Mouse (Mus musculus) liver, adult (tissue): ENCODE results near the gene Mapk10.

Experiments
- GATA4 ChIP-seq: IDR thresholded peaks from 2 replicates; pipeline ENCODE4 v1.6.1; 2014; ENCODE audit warnings: mild to moderate bottlenecking, low read length; ENCODE audit not compliant: insufficient replicate concordance

The Mapk10 gene

GRCm38 (mm10) chr5:103211101-103211848 lies at the start of gene Mapk10:
Gene Mapk10, minus strand, starts transcription at chr5:103211334.
- TF ChIP-seq GATA4: no peak

GRCm38 (mm10) chr5:103256144-103256543 lies 45.0 kb upstream of the Mapk10 start:
- TF ChIP-seq GATA4: no peak

GRCm38 (mm10) chr5:103242430-103242829 lies 31.3 kb upstream of the Mapk10 start:
- TF ChIP-seq GATA4: no peak

DNA sequence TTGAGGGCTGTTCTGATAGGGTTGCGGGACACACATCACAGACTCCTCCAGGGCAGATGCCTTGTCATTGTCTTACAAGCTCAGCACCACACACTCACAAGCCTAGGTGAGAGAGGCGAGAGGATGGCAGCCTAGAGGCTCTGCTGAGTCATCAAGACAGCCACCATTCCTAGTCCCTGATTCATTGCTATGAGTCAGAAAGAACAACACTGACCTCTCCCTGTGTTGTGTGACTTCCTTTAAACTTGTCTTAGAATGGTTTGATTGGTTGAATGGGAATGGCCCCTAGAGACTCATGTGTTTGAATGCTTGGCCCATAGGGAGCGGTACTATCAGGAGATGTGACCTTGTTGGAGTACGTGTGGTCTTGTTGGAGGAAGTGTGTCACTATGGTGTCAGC lies 20.7 kb upstream of the Mapk10 start:
- TF ChIP-seq GATA4: no peak

GRCm38 (mm10) chr5:103230334-103230733 lies 19.2 kb upstream of the Mapk10 start:
- no peak for TF ChIP-seq GATA4

- TF ChIP-seq GATA4: no peak
Measured at GRCm38 (mm10) chr5:103229321-103229720, 18.2 kb upstream of the Mapk10 start.

DNA sequence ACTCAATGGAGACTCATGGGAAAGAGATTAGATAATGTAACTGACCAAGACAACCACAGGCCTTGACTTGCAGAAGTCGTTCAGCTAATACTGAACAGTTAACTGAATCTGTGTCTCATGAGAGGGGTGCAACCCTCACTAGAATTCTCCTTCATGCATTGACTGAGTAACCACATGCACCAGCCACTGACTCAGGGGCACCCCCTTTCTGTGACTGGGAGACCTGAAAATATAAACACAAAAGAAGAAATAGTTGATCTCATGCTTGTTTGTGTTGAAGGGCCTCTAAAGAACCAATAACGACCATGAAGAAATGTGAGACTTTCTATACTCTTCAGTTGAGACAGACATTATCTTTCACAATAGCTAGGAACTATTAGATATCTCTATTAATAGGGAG lies 10.9 kb upstream of the Mapk10 start:
- TF ChIP-seq GATA4: no peak

DNA sequence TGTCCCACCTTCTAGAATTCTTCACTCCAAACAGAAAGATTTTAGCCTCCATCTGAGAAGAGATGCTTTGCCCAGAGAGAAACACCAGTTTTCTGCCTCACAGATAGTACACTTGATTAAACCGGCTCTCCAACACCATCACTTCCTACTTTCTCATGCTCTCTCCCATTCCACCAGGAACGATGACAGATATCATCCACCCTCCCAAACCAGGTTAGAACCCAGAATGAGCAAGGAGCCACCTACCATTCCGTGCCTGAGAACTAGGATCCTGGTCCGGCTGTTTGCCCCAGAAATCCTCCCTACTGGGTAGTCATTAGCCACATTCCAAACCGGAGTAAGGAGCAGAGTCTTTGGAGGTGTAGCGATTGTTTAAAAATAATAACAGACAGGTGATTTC lies 490 bp downstream of the Mapk10 start:
- no peak for TF ChIP-seq GATA4

DNA sequence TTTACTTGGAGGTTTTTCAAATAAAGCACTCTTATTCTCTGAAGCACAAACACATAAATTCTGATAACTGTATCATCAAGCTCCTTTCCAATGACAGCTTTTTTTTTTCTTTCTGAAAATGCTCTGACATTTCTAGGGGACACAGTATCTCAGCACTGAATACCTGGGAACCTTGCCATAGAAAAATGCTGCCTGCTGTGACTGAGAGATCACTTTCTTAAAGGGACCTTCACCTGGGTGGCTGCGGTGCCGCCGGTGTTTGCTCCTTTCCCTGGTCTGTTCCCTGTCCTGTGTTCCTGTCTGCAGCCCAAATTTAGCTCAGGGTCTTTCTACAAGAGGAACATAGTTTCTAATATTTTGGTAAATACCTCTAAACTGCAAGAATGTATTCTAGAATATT lies 1.1 kb downstream of the Mapk10 start:
- no peak for TF ChIP-seq GATA4

DNA sequence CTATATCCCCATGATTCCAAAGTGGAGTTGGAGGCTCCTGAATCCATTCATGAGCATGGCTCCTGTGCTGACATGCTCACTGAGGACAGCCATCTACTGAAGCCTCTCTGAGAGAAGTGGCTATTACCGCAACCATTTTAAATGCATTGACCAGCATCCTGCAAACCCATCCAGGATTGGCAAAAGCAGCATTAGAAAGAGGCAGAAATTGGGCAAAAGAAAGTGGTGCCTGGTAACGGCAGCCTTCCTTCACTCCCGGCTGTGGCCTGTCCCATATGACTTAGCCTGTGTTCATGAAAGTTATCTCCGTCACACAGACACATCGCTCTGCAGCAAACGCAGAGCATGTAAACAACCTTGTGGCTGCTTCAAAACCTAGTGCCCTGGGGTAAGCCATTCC lies 1.6 kb downstream of the Mapk10 start:
- TF ChIP-seq GATA4: no peak

DNA sequence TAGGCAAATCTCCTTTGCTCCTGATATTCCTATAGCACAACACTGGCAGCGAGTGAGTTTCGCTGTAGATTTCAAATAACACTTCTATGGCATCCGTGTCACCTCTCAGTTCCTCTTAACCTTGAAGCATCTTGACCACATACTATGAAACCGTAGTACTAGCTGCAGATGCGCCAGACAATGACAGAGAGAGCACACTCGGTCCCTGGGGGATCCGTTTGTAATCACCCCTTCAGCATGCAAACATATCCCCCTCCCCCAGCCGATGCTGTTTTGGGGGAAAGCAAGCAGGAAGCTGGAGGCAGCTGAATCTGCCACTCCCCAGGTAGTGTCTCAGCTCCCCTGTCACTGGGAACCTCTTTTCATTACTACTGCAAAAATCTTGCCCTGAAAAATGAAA lies 2.3 kb downstream of the Mapk10 start:
- no peak for TF ChIP-seq GATA4

GRCm38 (mm10) chr5:103208021-103208511 lies 3.1 kb downstream of the Mapk10 start:
- TF ChIP-seq GATA4: no peak

DNA sequence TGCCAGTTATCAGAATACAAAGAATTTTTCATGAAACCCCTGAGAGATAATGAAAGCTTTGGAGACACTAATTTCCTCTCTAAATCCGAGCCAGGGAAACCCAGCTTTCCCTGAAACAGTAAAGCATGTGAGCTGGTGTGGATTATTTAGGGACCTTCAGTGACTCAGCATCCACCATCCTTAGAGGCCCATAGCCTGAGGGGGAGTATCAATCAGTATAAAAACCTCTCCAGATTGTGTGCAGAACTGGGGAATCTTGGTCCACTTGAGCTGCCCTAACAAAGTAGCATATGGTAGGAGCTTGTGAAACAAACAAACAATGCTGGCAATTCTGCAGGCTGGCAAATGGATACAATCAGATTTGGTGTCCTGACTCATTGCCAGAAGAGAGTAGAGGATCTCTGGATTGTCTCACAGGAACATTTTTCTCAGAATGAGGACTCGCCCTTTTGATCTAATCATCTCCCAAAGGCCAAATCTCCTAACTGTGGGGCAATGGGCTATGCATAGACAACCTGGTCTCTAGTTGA lies 13.3 kb downstream of the Mapk10 start:
- no peak for TF ChIP-seq GATA4

GRCm38 (mm10) chr5:103194549-103194948 lies 16.6 kb downstream of the Mapk10 start:
- no peak for TF ChIP-seq GATA4

- no peak for TF ChIP-seq GATA4
Measured at GRCm38 (mm10) chr5:103193700-103194099, 17.4 kb downstream of the Mapk10 start.

DNA sequence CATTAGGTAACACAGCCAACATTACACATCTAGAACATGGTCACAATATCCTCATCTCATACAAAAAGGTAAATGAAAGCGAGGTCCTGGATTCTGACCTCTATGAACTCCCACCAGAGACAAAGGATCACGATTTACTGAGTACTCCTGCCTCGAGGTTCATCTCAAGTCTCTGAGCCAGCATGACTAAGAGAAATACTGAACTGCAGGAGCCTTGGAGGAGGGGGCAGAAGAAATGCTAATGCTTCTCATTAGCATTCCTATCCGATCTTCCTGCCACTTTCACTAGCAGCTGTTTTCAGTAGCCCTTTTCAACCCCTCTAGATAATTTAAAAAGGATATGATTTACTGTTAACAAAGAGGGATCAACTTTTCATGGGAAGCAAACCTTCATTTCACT lies 19.6 kb downstream of the Mapk10 start:
- no peak for TF ChIP-seq GATA4

DNA sequence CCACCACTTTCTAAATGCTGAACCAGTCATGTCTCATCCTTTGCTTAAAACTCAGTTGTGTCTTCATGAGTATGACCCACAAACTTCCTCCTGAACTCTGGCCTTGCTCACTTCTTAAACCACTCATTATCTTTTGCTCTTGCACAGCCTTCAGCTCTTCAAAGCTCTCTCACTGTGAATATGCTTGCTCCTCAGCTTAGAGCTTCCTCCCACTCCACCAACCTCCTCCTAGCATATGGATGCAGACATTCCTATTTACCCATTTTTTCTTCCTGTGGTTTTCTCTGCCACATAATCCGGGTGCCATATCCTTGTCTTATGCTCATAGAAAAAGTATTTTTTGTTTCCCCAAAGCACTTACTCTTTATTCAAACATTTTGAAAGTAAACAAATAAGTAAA lies 26.9 kb downstream of the Mapk10 start:
- TF ChIP-seq GATA4: no peak
